8 mouse cellular contexts compared by ENCODE assay signal in genomic region chr1:152799897-152800296, GRCm38 (mm10). TPM values are rescaled to one million over a fixed set of nuclear protein-coding genes. Genes with fewer than 3 reads are reported as not detected.
DNase-seq lines count a peak whose midpoint lies in the region; ATAC-seq and TF ChIP-seq lines count a peak whose summit lies in the region.

Gene Ncf2 (plus strand): TSS chr1:152800194.

- no peaks in the 10 kb centered on the region for H3K36me3 ChIP-seq in heart, postnatal 0 days (replicated peaks; ENCODE audit: control insufficient read depth, insufficient read depth, low read length)
- no peaks in the 10 kb centered on the region for H3K36me3 ChIP-seq in liver, embryonic 16.5 days (ENCODE audit: control insufficient read depth, insufficient read depth)
- no peaks in the 10 kb centered on the region for H3K36me3 ChIP-seq in thymus, adult 2 months (ENCODE audit: control insufficient read depth, insufficient read depth, low read length)

- peak within 1 kb of the TSS; percentile 59 for H3K27ac ChIP-seq in heart, postnatal 0 days (ENCODE audit: low read depth)
- no peak within 1 kb of the TSS for H3K27ac ChIP-seq in liver, embryonic 16.5 days (ENCODE audit: low read length)
- H3K27ac ChIP-seq in thymus, adult 2 months (ENCODE audit: control insufficient read depth, insufficient read depth, low read length), result no peak within 1 kb of the TSS

- no peak within 1 kb of the TSS for H3K9ac ChIP-seq in heart, postnatal 0 days (replicated peaks; ENCODE audit: low read depth, low read length)
- H3K9ac ChIP-seq in liver, embryonic 16.5 days (ENCODE audit: low read depth, low read length), result no peak within 1 kb of the TSS

- TF ChIP-seq EP300 in heart, postnatal 0 days (IDR thresholded peaks at IDR 0.05; ENCODE audit: low read depth), result no peak

- WGBS in heart, postnatal 0 days, result 32% methylated on average over 2 of the region's 2 CpGs
- 11% methylated on average over 2 of the region's 2 CpGs for WGBS in liver, embryonic 16.5 days (ENCODE audit: insufficient replicate concordance)
- WGBS in thymus, adult 2 months, result 34% methylated on average over 2 of the region's 2 CpGs

- H3K4me1 ChIP-seq in heart, postnatal 0 days (ENCODE audit: control insufficient read depth, insufficient read depth), result 0 out of 2 replicates have a peak, but pooled peaks cover 12% of the 10 kb centered on the region
- no peaks in the 10 kb centered on the region; the same call in 1 of the 2 replicates for H3K4me1 ChIP-seq in liver, embryonic 16.5 days (ENCODE audit: control insufficient read depth, low read depth, low read length)
- H3K4me1 ChIP-seq in thymus, adult 2 months (replicated peaks; ENCODE audit: control insufficient read depth, insufficient read depth, low read length), result no peaks in the 10 kb centered on the region

- ATAC-seq in heart, postnatal 0 days (ENCODE audit: insufficient read depth, low read depth), result peak; percentile 79
- peak; percentile 53; the same call in 1 of the 2 replicates for ATAC-seq in liver, embryonic 16.5 days (ENCODE audit: low read depth)
- no peak for ATAC-seq in CD4-positive, CD25-positive, alpha-beta regulatory T cell, adult 4 months

- TF ChIP-seq CTCF in heart, postnatal 0 days (IDR thresholded peaks at IDR 0.05; ENCODE audit: low read depth), result no peak
- TF ChIP-seq CTCF in thymus, adult 2 months (IDR thresholded peaks at IDR 0.05; ENCODE audit: borderline replicate concordance, control insufficient read depth, extremely low read depth, insufficient read depth, low read length, poor library complexity), result no peak

- H3K4me2 ChIP-seq in heart, postnatal 0 days (ENCODE audit: low read depth, low read length), result no peak within 1 kb of the TSS
- H3K4me2 ChIP-seq in liver, embryonic 16.5 days (ENCODE audit: low read depth, low read length), result no peak within 1 kb of the TSS

- no peak within 1 kb of the TSS for H3K4me3 ChIP-seq in heart, postnatal 0 days (ENCODE audit: low read depth, low read length)
- H3K4me3 ChIP-seq in liver, embryonic 16.5 days (ENCODE audit: low read depth, low read length), result no peak within 1 kb of the TSS
- H3K4me3 ChIP-seq in thymus, adult 2 months (ENCODE audit: control insufficient read depth, insufficient read depth, low read length), result no peak within 1 kb of the TSS

- no peaks in the 10 kb centered on the region for H3K9me3 ChIP-seq in heart, postnatal 0 days (replicated peaks; ENCODE audit: control insufficient read depth, low read length)
- H3K9me3 ChIP-seq in liver, embryonic 16.5 days (replicated peaks; ENCODE audit: control insufficient read depth, low read length), result no peaks in the 10 kb centered on the region

- peak; percentile 24 for DNase-seq in adrenal gland, postnatal 14 days
- DNase-seq in adrenal gland, adult 2 months, result no peak
- peak; percentile 74 for DNase-seq in brain, adult 2 months (ENCODE audit: low read depth, low spot score)
- peak; percentile 61 for DNase-seq in heart, postnatal 0 days (ENCODE audit: low spot score)
- DNase-seq in cerebellum, adult 9-10 months, result no peak
- DNase-seq in thymus, adult 2 months, result no peak

- H3K27me3 ChIP-seq in heart, postnatal 0 days (ENCODE audit: control insufficient read depth, insufficient read depth, low read length), result no peaks in the 10 kb centered on the region
- H3K27me3 ChIP-seq in liver, embryonic 16.5 days (ENCODE audit: control insufficient read depth, insufficient read depth, low read depth, low read length), result no peaks in the 10 kb centered on the region
- no peaks in the 10 kb centered on the region for H3K27me3 ChIP-seq in thymus, adult 2 months (ENCODE audit: control insufficient read depth, insufficient read depth, low read length)

- TF ChIP-seq POLR2A in thymus, adult 2 months (IDR thresholded peaks at IDR 0.05; ENCODE audit: control insufficient read depth, extremely low read depth, insufficient read depth, low read length, poor library complexity), result no peak

RNA-seq across cellular contexts. Expression of gene Ncf2, which starts in this region (rescaled TPM):
- 4.9 and 7.7 TPM in 2 replicates for total RNA-seq in adrenal gland, postnatal 14 days (2021)
- 1 to 10 TPM; 4.8 to 4.9 TPM for total RNA-seq in adrenal gland, adult 2 months (2021)
- 1.6 and 1.7 TPM in 2 replicates for polyA plus RNA-seq in adrenal gland, adult 2 months (2012; rRNA removed)
- total RNA-seq in heart, postnatal 0 days (2014; rRNA removed; ENCODE audit: low replicate concordance), result 2.3 and 5.8 TPM in 2 replicates
- 1.6 and 2.4 TPM in 2 replicates for polyA plus RNA-seq in heart, postnatal 0 days (2015; fragmentation: Nextera tagmentation; extraction: Ambion mirVana)
- 11.9 and 13.1 TPM in 2 replicates for polyA plus RNA-seq in liver, embryonic 16.5 days (2015; fragmentation: Nextera tagmentation; extraction: Ambion mirVana)
- 1 to 10 TPM; 2.9 to 6.9 TPM for polyA plus RNA-seq in CD4-positive, CD25-positive, alpha-beta regulatory T cell, adult 4 months (2017; shearing (Covaris generic))
- 7.6 and 8.4 TPM in 2 replicates for polyA plus RNA-seq in thymus, adult 2 months (2012; rRNA removed)

Comparison
In these comparisons a context has a peak if more than half of its experiments do, and no peak if none do; other contexts are left out.
1. DNase-seq: peak in adrenal gland, postnatal 14 days (single experiment), brain, adult 2 months (single experiment) and heart, postnatal 0 days (single experiment); none in adrenal gland, adult 2 months (single experiment), cerebellum, adult 9-10 months (single experiment) and thymus, adult 2 months (single experiment).